Mouse (Mus musculus) left cerebral cortex, adult 6 months (tissue): ENCODE results near the gene Parp3. TPM values are rescaled to one million over a fixed set of nuclear protein-coding genes. Genes with fewer than 3 reads are reported as not detected.

Experiments used
- long read RNA-seq, 2 experiments: library from polyadenylated mRNA; unstranded; transcript quantifications; one replicate each; pipeline ENCODE4 v2.0.0; 2019 to 2020
- polyA plus RNA-seq: library from polyadenylated mRNA; unstranded; fragments of <200 nt; fragmentation: Nextera tagmentation; gene quantifications from 2 replicates; pipeline ENCODE4 v1.2.3, GENCODE M21; 2021

The Parp3 gene
- 5.1 and 5.3 TPM in 2 replicates for polyA plus RNA-seq
- long read RNA-seq, experiment 1, transcript Parp3-201 (11 exons, 2,962 nt): major isoform, 10 of 21 reads
- long read RNA-seq, experiment 1, partial matches to known transcripts: 3 of 21 reads
- long read RNA-seq, experiment 1, other reads (novel, unspliced or antisense): 3 of 21 reads
- long read RNA-seq, experiment 2, partial matches to known transcripts: 2 of 8 reads
- long read RNA-seq, experiment 2, other reads (novel, unspliced or antisense): 1 of 8 reads

DNA sequence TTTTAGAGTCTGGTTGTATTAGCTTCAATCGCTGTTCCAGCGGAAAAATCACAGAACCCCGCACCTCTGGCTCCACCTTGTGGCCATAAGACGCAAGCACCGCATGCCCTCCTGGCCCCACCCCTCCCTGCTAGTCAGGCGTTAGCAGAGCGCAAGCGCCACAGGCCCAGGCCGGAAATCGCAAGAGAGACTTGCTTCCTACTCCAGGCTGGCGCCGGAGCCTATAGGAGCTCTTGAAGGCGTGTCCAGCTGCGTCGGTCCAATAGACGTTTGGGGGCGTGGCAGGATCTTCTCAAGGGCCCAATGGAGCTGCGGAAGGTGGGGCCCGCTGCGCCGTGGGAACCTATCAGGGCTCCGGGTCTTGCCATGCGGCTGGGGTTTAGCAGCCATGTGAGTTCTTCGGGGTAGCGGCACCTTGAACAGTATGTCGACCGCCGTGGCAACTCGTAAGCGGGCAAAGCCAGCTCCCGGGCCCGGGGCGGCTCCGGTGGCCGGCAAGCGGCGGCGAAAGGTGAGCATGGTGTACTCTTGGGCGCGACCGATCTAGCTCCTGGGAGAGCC, at the start of gene Parp3:
TSS of gene Parp3 (minus strand) at position 26 of the 561 bp plus-strand sequence.

DNA sequence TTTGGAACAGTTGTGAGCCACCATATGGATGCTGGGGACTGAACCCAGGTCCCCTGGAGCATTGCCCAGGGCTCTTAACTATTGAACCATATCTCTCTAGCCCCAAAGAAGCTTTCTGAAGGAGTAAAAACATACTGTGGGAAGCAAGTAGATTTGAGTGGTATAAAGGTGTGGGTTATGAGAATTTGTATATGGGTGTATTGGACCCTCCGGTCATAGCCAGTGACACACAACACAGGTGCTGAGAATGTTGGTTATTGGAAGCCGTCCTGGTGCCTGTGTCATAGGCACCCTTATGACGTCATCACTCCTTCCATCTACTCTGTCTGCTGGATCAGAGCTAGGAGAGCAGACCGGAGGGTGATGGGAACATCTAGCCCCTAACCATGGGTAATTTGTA, 37.5 kb upstream of the Parp3 start, which contains the start of gene Iqcf5:
TSS of gene Iqcf5 (plus strand) at position 301 of the 400 bp plus-strand sequence.

DNA sequence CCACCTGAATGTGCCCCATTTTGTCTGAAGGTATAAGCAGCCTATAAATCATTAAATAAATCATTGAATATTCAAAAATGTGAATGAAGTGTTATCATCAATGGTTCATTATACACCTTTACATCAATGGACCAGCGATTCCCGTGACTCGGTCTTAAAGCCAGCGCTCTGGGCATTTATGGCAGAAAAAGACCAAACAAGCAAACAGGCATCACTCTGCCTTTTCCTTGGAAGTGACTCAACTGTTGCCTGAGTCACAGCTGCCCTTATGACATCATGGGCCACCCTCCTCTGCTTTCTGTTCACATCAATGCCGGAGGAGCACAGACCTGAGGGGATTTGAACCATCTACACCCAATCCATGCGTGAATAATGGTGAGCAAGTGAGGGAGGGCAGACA, 22.9 kb upstream of the Parp3 start, which contains the start of gene Iqcf1:
TSS of gene Iqcf1 (plus strand) at position 301 of the 400 bp plus-strand sequence.

DNA sequence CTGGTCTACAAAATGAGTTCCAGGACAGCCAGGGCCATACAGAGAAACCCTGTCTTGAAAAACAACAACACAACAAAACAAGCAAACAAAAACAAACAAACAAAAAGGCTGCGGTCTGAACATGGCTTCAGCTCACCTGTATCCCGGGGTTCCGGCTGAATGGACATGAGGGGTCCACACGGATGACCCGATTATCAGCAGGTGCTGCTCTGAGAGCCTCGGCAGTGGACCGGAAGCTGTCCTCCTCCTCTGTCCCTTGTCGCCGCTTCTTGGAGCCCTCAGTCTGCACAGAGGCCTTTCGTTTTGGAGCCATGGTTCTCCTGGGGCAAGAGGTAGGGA, 1.1 kb downstream of the Parp3 start, which contains the start of gene Rrp9:
TSS of gene Rrp9 (plus strand) at position 301 of the 339 bp plus-strand sequence.

DNA sequence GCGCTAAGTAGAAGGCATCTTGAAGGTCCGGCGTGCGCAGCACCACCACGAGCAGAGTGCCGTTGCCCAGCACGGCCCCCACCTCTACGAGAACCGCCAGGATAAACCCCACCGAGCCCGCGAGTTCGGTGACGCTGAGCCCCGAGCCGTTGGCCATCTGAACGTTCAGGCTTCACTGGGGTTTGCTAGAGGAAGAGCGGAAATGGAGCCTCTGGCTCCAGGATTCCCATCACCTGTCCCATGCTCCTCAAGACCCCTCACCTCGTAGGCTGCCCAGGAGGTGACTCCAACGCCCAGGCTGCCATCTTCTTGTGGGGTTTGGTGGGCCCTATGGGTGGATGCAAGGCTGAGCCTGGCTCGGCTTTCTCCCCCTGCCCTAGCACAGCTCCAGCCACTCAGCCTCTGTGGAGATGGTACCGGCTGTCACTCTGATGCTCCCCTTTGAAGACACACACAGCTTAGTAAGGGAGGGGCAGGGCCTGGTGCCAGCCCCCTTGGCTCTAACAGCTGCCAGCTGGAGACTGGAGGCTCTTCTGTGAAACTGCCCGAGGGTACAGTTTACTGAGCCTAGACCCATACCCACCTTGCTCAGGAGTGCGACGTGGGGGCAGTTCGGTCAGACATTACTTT, 11.1 kb downstream of the Parp3 start, which contains the start of gene Gpr62:
TSS of gene Gpr62 (minus strand) at position 368 of the 630 bp plus-strand sequence.

DNA sequence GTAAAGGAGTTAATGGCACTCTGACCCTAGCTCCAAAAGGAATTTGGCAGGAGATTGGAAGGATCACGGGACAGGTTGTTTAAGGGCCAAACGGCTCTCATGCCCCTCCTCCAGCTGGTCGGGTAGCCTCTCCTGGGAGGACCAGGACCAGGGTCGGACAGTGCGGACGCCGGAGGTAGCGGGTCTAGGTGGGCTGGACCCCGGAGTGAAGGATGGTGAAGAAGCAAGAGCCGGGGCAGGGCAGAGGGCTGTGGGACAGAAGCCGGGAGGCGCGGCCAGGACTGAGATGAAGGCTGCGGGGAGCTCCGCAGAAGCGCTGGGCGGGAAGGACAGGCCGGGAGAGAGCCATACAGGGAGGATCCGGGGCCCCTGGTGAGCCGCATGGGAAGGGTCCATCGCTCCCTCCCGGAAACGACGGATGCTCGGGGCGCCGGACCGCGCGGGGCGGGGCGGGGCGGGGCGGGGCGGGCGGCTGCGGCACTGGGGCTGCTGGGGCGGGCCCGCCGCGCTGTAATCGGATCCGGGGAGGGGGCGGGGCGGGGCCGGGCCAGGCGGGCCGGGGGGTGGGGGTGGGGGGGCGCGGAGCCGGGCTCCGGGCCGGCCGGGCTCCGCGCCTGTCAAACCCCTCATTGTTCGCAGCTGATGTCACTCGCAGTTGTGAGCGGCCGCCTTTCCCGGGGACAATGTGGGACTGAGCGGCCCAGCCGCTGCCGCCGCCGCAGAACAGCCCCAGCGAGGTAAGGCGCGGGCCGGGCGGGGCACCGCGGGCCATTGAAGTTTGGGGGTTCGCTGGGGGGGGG, 23.3 kb downstream of the Parp3 start, which contains the start of gene Pcbp4:
TSS of gene Pcbp4 (plus strand) at position 21 of the 800 bp plus-strand sequence.

DNA sequence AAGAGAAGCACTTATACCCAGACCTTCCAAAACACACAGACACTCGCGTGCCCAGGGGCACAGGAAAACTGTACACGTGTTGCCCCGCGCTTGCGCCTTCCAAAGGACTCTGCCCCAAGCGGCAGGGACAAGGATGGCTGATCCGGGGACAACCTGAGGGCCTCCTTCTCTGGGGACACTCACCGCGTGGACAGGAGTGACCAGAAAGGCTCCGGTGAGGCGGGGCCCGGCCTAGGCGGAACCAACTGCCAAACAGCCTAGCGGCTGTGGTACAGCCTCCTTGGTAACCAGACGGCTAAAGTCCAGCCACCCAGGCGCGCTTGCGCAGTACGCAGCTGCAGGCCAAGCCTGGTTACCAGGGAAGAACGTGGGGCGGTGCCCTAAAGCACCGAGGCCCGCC, 29.4 kb downstream of the Parp3 start, which contains the start of the genes Abhd14b and Abhd14a:
TSS of gene Abhd14b (plus strand) at position 112 of the 400 bp plus-strand sequence.
TSS of gene Abhd14a (minus strand) at position 331 of the 400 bp plus-strand sequence.

DNA sequence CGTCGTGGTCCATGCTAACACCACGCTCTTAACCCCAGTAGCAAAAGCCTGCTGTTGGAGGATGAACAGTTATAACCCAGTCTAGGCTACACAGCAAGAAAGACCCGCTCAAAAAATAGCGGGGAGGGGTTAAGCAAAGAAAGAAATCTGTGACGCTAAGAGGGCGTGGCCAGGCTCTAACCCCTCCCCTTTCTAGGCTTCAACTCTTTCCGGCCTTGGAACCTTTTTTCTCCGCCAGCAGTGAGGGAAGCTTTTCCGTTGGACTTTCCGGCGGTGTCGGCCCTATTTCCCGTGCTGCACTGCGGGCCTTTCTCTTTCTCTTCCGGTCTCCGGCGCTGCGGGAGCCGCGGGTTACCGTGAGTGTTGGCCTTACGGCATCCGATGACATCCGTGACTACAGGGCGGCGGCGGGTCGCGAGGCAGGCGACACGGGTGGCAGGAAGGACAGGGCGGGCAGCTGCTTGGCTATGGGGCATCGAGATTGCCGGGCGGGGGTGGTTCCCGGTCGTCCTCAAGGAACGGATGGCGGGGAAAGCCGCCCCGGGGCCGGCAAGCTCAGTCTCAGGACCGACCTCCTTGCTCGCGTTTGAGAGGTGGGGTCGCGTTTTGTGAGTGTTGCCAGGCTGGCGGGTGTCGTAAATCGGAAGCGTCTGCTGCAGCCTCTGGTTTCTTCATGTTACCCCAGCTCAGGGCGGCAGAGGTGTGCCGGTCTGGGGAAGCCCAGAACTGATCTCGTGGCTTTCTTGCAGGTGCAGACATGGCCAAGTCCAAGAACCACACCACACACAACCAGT, 47.3 kb downstream of the Parp3 start, which contains the start of gene Rpl29:
TSS of gene Rpl29 (plus strand) at position 234 of the 794 bp plus-strand sequence.

Other genes starting within 250 kb of the Parp3 start
- gene Alas1, start 228.3 kb downstream of the Parp3 start, polyA plus RNA-seq: 56.7 and 78.9 TPM in 2 replicates
- 24.8 and 33.9 TPM in 2 replicates for gene Poc1a, start 195.9 kb downstream of the Parp3 start, polyA plus RNA-seq
- 17.7 and 21.8 TPM in 2 replicates for gene Dusp7, start 108.3 kb downstream of the Parp3 start, polyA plus RNA-seq
- 667 and 915 TPM in 2 replicates for gene Rpl29, start 47.5 kb downstream of the Parp3 start, polyA plus RNA-seq
- 11.2 and 11.3 TPM in 2 replicates for gene Acy1, start 38.6 kb downstream of the Parp3 start, polyA plus RNA-seq
- 10.4 and 12.8 TPM in 2 replicates for gene Abhd14b, start 29.5 kb downstream of the Parp3 start, polyA plus RNA-seq
- 61.7 and 68.7 TPM in 2 replicates for gene Abhd14a, start 29.3 kb downstream of the Parp3 start, polyA plus RNA-seq
- gene Pcbp4, start 23.7 kb downstream of the Parp3 start, polyA plus RNA-seq: 63.4 and 112 TPM in 2 replicates
- gene Gpr62, start 11.0 kb downstream of the Parp3 start, polyA plus RNA-seq: 6.8 and 13.9 TPM in 2 replicates
- gene Rrp9, start 986 bp downstream of the Parp3 start, polyA plus RNA-seq: 24.7 and 25.8 TPM in 2 replicates
- not detected in 2 replicates for gene Iqcf1, start 23.0 kb upstream of the Parp3 start, polyA plus RNA-seq
- not detected in 2 replicates for gene Iqcf5, start 37.6 kb upstream of the Parp3 start, polyA plus RNA-seq
- gene Iqcf3, start 84.7 kb upstream of the Parp3 start, polyA plus RNA-seq: not detected in 2 replicates
- gene Iqcf4, start 94.0 kb upstream of the Parp3 start, polyA plus RNA-seq: not detected in 2 replicates
- not detected in 2 replicates for gene Iqcf6, start 149.6 kb upstream of the Parp3 start, polyA plus RNA-seq
- gene Grm2, start 179.1 kb upstream of the Parp3 start, polyA plus RNA-seq: 24.4 and 25.1 TPM in 2 replicates
- gene Tex264, start 209.0 kb upstream of the Parp3 start, polyA plus RNA-seq: 115 and 122 TPM in 2 replicates